Comparison of ENCODE assay signal across 8 mouse cellular contexts in genomic region chr2:178728794-178729120, GRCm38 (mm10).
DNase-seq lines count a peak whose midpoint lies in the region; ATAC-seq and TF ChIP-seq lines count a peak whose summit lies in the region.
"Had no signal": no experiment of that assay in that cellular context is flagged by ENCODE, and none has a peak within 500 bp of the region (broad histone marks: within the 10 kb centered on the region; RNA-seq: fewer than 3 reads in every experiment).

No protein-coding gene starts in this region.

- no peaks in the 10 kb centered on the region for H3K9me3 ChIP-seq in lung, embryonic 14.5 days (ENCODE audit: low read depth, low read length)
- no peaks in the 10 kb centered on the region for H3K9me3 ChIP-seq in hindbrain, embryonic 11.5 days (ENCODE audit: control insufficient read depth, low read length)
- no peaks in the 10 kb centered on the region for H3K9me3 ChIP-seq in midbrain, embryonic 11.5 days (ENCODE audit: control insufficient read depth, low read length)

- H3K4me3 ChIP-seq in lung, embryonic 14.5 days (ENCODE audit: low read depth, low read length) = no peak overlapping the region
- H3K4me3 ChIP-seq in lung, adult 2 months (replicated peaks; ENCODE audit: extremely low read depth, low read depth, low read length) = no peak overlapping the region
- no peak overlapping the region for H3K4me3 ChIP-seq in hindbrain, embryonic 11.5 days (ENCODE audit: low read depth, low read length)
- no peak overlapping the region for H3K4me3 ChIP-seq in midbrain, embryonic 11.5 days (ENCODE audit: low read depth, low read length)

- H3K27ac ChIP-seq in lung, embryonic 14.5 days (ENCODE audit: low read depth) = no peak overlapping the region
- H3K27ac ChIP-seq in hindbrain, embryonic 11.5 days (ENCODE audit: low read depth, low read length) = peak overlapping the region; percentile 39; the same call in 1 of the 2 replicates
- H3K27ac ChIP-seq in midbrain, embryonic 11.5 days (ENCODE audit: low read depth, low read length) = no peak overlapping the region

- H3K27me3 ChIP-seq in lung, embryonic 14.5 days (ENCODE audit: insufficient read depth, low read length) = peaks cover 7% of the 10 kb centered on the region; the same call in 1 of the 2 replicates
- H3K27me3 ChIP-seq in hindbrain, embryonic 11.5 days (ENCODE audit: control insufficient read depth, insufficient read depth, low read length) = 0 out of 2 replicates have a peak, but pooled peaks cover 2% of the 10 kb centered on the region
- no peaks in the 10 kb centered on the region for H3K27me3 ChIP-seq in midbrain, embryonic 11.5 days (ENCODE audit: control insufficient read depth, insufficient read depth, low read length)

- TF ChIP-seq CTCF in lung, embryonic 14.5 days (IDR thresholded peaks at IDR 0.05; ENCODE audit: low read depth) = no peak
- no peak for TF ChIP-seq CTCF in lung, adult 2 months (IDR thresholded peaks at IDR 0.05; ENCODE audit: insufficient read depth, low read length)

- no peak overlapping the region for H3K9ac ChIP-seq in lung, embryonic 14.5 days
- H3K9ac ChIP-seq in hindbrain, embryonic 11.5 days (ENCODE audit: low read depth, low read length) = no peak overlapping the region
- 0 out of 2 replicates have a peak overlapping the region, but pooled peaks have one; percentile 7 for H3K9ac ChIP-seq in midbrain, embryonic 11.5 days (ENCODE audit: low read length)

- H3K4me2 ChIP-seq in lung, embryonic 14.5 days = no peak overlapping the region
- peak overlapping the region; percentile 24 for H3K4me2 ChIP-seq in hindbrain, embryonic 11.5 days (replicated peaks; ENCODE audit: low read depth, low read length)
- H3K4me2 ChIP-seq in midbrain, embryonic 11.5 days = peak overlapping the region; percentile 38

- no peak for ATAC-seq in lung, embryonic 14.5 days (ENCODE audit: insufficient read depth)
- peak; percentile 78 for ATAC-seq in hindbrain, embryonic 11.5 days (ENCODE audit: low FRiP score)
- ATAC-seq in midbrain, embryonic 11.5 days (ENCODE audit: low FRiP score) = peak; percentile 29; the same call in 1 of the 2 replicates

- DNase-seq in lung, embryonic 14.5 days = peak; percentile 9
- DNase-seq in lung, adult 2 months = no peak
- DNase-seq in hindbrain, embryonic 11.5 days (ENCODE audit: low spot score) = no peak
- DNase-seq in midbrain, embryonic 11.5 days (ENCODE audit: low spot score, missing footprints) = no peak
- DNase-seq in thymus, postnatal 0 days (ENCODE audit: low spot score) = no peak
- no peak for DNase-seq in cerebellum, adult 18-20 months
- DNase-seq in embryo, embryonic 9.5 days (ENCODE audit: extremely low spot score) = no peak
- DNase-seq: cerebellum, postnatal 36 days had no signal

- no peak for TF ChIP-seq POLR2A in lung, adult 2 months (IDR thresholded peaks at IDR 0.05; ENCODE audit: borderline replicate concordance, extremely low read depth, low read depth, low read length)

- H3K4me1 ChIP-seq in lung, embryonic 14.5 days (ENCODE audit: insufficient read depth) = no peaks in the 10 kb centered on the region
- H3K4me1 ChIP-seq in lung, adult 2 months (ENCODE audit: control insufficient read depth, insufficient read depth, low read length) = no peaks in the 10 kb centered on the region
- H3K4me1 ChIP-seq in hindbrain, embryonic 11.5 days (replicated peaks; ENCODE audit: control insufficient read depth, insufficient read depth, low read length) = peaks cover 12% of the 10 kb centered on the region
- peaks cover 14% of the 10 kb centered on the region for H3K4me1 ChIP-seq in midbrain, embryonic 11.5 days (ENCODE audit: control insufficient read depth, insufficient read depth, low read length)

- WGBS in lung, embryonic 14.5 days = 3% methylated on average over 7 of the region's 7 CpGs
- WGBS in lung, adult 2 months = 10% methylated on average over 7 of the region's 7 CpGs
- WGBS in hindbrain, embryonic 11.5 days = 6% methylated on average over 7 of the region's 7 CpGs
- 7% methylated on average over 7 of the region's 7 CpGs for WGBS in midbrain, embryonic 11.5 days

- H3K36me3 ChIP-seq in lung, embryonic 14.5 days (ENCODE audit: insufficient read depth) = no peaks in the 10 kb centered on the region
- no peaks in the 10 kb centered on the region for H3K36me3 ChIP-seq in hindbrain, embryonic 11.5 days (ENCODE audit: control insufficient read depth, insufficient read depth, low read length)
- H3K36me3 ChIP-seq in midbrain, embryonic 11.5 days (ENCODE audit: control insufficient read depth, insufficient read depth, low read length) = no peaks in the 10 kb centered on the region
